Mouse (Mus musculus) layer of hippocampus, adult 9-10 months (tissue): ENCODE data around the gene Gm10663.

Experiments used
- DNase-seq: peaks from one replicate; pipeline ENCODE4 v3.0.0; 2022; ENCODE audit warnings: low spot score

The Gm10663 gene

DNA sequence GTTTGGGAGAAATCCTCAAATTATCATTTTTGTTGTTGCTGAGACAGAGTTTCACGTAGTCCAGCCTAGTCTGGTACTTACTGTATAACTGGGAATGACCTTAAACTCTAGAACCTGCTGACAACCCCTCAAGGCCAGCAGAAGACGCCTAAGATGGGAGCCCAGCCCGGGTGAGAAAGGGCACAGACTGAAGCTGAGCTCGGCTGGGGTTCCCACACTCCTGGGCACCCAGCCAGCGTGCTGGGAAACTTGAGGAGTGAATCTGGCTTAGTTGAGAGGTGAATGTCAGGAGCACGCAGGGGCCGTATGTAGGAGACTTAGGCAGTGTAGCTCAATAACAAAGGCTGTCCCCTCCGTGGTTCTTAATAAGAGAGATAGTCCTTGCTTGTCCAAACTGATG lies 12.9 kb downstream of the Gm10663 start:
- no peak for DNase-seq

DNA sequence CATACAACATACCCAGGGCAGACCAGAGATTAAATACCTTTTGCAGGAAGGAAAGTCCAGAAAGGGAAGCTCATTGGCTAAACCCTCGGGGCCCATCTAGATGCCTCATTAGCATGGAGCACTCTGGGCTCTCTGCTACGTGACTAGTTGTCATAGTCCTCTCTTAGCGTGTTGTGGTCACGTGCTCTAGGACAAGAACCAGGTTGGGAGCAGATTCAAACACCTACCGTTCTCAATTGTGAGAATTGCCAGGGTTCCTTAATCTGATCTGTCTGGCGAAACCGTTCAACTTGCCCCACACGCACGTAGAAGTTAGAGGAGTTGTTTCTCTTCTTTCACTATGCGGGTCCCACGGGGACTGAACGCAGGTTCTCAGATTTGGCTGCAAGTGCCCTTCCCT lies 13.3 kb downstream of the Gm10663 start:
- DNase-seq: no peak

DNA sequence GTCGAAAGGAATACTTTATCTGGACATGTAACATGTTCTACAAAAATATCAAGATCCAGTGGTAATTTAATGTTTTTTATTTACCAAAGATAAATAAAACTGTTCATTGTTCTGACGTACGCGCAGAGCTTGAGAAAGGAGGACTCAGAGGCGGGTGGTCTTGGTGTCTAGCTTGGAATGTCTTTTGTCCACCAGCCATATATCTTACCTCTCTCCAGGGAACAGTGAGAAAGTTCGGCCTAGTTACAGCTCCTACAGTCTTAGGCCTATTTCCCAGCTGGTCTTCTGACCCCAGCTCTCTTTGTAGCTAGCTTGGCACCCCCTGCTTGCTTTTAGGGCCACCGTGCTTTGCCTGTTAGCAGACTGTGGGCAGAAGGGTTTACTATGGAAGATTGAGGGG lies 14.9 kb downstream of the Gm10663 start:
- DNase-seq: no peak

DNA sequence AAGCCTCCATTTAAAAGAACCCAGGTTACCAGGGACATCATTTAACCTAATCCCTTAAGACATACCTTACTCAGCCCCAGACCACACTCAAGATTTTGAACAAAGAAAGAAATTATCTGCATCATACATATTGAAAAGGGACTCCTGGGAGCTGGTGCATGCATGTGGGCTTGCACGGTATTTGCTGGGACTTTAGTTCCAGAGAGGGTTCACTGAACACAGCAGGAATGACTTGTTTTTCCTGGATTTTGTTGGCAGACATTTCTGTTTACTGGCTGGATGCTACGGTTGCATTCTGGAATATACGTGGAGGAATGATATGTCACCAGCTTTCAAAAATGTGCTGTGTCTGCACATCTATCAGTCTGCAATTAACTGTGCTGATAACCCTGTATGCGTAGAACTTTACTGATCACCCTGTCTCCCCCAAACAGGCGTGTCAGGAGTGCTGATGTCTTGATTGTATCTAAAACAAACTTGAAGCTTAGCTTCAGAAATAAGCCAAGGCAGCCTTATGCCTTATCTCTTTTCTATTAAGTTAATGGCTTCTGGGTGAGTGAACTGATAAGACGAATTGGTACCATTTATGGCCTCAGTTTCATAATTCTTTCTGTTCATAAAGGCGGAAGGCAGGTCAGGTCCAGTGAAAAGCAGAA lies 23.1 kb downstream of the Gm10663 start:
- DNase-seq: no peak

DNA sequence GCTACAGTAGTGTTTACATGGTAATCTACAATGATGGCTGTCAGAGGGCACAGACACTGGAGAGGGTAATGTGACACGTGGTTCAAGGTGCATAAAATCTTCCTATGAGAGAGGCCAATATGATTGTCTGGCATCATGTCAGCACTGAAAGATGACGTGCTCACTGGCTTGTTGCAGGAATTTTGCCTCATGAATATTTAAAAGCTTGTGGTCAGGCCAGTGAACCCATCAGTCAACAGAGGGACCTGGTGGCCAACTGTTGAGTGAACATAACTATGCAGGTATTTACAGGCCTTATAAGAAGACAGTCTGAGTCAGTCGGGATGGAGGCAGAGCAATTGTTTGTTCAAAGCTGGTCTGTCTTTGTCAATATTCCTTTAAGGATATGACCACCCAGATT lies 24.9 kb downstream of the Gm10663 start:
- DNase-seq: no peak

DNA sequence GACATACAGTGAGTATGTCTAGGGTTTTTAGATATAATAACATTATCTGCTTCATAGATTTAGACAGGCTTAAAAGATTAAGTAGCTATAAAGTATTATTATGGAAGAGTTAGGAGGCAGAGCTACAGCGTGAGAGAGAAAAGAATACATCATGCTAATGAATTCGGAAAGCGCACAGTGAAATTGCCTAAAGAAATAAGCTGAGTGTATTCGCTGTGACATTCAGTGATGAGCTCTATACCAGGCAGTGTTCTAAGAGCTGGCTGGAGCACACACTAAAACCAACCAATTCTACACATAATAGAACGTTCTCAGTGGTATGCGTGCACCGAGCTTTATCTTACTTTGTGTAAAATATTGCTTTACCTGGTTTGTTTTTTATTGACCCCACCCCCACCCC lies 28.8 kb downstream of the Gm10663 start:
- DNase-seq: no peak

DNA sequence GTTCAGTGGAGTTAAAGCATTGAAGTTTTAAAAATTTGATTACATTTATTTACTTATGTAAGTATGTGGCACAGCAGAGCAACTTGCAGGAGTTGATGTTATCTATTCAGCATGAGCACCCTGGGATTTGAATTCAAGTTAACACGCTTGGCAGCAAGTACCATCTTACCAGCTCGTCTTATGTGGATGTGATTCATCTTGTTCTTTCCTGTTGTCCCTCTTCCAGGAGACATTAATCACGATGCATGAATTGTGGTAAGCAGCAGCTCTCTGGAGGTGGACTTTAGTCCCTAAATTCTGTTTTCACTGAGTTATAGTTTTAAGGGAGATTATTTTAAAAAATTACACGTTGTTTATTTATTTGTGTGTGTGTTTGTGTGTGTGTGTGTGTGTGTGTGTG lies 29.2 kb downstream of the Gm10663 start:
- DNase-seq: no peak

DNA sequence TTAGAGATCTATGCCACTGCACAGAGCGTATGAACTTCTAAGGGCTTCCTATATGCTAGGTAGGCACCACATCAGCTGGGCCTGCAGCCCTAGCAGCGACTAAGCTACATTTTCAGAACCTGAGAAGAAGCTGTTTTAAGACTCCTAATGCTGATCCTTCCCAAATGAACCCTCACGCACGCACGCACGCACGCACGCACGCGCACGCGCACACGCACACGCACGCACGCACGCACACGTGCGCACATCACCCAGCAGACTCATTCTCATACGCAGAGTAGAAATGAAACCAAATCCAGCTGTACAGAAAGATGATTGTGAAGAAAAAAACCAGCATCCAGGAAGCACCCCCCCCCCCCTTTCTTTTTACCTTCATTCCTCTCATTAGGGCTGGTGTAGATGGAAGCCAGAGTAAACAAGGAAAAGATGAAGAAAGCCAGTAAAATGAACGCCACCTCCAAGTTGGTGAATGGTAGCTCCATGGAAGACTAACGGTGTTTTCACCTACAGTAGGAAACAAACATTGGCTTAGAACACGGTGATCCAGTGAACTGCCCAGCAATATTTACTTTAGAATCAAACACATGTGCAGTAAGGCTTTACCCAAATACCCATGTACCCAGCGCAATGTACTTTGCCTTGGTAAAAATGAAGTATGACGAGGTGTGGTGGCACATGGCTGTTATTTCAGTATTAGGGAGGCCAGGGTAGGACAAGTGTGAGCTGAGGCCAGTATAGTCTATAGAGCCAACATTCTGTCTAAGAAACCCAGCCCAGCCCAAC lies 33.3 kb downstream of the Gm10663 start:
- DNase-seq: no peak

DNA sequence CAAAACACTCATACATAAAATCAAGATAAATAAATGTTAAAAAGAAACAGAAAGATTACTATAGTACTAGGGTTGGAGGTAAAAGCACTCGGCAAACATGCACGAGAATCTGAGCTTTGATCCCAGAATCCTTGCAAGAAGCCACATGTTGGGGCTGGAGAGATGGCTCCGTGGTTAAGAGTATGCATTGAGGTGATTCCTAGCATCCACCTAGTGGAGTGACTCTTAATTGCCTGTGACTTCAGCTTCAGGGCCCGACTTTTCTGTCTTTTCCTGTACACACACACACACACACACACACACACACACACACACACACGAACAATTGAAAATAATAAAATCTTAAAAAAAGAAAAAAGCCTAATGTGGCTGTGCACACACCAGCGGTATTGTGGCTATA lies 34.1 kb downstream of the Gm10663 start:
- DNase-seq: no peak

DNA sequence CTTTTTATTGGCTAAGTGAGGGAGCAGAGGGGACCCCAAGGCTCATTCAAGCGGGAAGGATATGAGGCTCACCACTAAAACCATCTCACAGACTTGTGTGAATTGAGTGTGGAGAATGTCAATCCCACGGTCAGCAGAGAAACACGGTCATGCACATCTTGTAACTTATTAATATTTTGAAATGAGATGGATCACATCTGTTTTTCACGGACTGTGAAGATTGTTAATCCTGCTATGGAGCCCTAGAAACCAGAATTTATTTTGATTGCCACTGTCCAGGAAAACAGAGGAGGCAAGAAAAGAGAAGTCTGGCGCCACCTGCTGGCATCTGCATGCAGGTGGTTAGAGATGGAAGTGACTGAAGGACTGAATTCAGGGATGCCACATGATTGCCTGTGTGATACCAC lies 35.5 kb downstream of the Gm10663 start:
- peak; percentile 32 for DNase-seq

DNA sequence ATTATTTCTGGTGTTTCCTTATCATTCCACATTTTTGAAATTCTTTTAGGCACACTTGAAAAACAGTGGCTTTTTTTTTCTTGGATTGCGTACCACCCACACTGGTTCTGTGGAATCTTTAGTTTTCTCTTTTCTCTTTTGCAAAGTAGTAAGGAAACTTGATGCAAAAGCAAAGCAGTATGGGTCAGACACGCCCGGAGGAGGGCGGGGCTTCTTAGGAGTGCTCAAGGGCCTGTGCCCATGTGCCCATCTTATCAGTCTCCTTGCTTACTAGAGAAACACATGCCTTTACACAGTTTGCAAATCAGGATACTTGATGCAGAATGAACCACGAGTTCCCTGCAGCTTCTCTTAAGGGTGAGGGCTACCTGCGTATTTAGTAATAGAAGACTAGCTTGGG lies 37.3 kb downstream of the Gm10663 start:
- DNase-seq: no peak

DNA sequence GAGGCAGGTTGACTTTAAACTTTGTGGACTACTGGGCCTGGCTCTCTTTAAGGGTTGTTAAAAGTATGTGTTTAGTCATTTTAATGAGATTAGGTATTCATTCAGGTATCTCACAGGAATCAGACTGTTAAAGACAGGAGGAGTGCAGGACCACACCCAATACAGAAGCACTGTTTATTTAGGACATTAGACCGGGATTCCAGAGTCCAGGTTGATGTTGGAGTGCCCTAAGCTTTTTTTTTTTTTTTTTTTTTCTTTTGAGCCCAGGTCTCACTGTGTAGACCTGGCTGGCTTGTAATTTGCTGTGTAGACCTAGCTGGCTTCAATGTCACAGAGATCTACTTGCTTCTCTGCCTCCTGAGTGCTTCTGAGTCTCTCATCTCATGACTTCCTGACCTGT lies 51.2 kb downstream of the Gm10663 start:
- DNase-seq: no peak

DNA sequence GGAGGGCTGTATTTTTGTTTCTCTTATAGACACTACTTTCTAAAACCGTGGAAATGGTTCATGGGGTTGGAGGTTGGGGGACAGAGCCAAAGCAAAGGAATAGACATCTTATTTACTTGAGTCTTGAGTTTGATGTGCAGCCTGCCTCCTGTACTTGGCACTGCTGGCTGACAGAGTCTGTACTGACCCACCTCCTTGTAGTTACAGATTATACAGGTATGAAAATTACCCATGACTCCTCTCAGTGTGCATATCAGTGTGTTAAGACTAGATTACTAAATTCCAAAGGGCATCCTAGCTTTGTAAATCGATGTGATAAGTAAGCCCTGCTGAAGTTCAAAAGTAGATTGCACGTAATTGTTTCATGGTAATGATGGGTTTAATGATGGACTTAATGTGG lies 51.6 kb downstream of the Gm10663 start:
- no peak for DNase-seq
